Mouse (Mus musculus) testis, adult 2 months (tissue): ENCODE data around the gene Cpxm2.

Experiments used
- CTCF ChIP-seq: fragments of 200-500 bp; IDR thresholded peaks from 2 replicates; pipeline ENCODE4 v1.5.1; 2012; ENCODE audit warnings: low read depth, mild to moderate bottlenecking, inconsistent platforms, low read length, moderate library complexity; ENCODE audit not compliant: control insufficient read depth, insufficient read depth, insufficient replicate concordance
- POLR2A ChIP-seq: fragments of 200-500 bp; IDR thresholded peaks from 2 replicates; pipeline ENCODE4 v1.6.1; 2012; ENCODE audit warnings: low read depth, mild to moderate bottlenecking, inconsistent platforms, low read length, moderate library complexity; ENCODE audit not compliant: control insufficient read depth

DNA sequence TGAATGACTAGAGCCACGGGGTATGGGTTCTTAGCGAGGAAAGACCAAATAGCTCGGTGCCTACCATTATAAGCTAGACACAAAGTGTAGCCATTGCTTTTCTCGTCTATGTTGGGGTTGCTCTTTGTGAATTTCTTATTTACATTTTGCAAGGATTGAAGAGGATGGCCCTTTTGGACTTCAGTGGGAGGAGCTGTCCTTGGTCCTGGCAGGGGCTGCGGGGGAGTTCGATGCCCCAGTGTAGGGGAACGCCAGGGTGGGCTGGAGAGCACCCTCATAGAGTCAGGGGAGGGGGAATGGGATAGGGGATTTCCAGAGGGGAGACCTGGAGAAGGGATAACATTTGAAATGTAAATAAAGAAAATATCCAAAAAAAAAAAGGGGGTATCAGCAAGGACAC, 94.4 kb downstream of the Cpxm2 start:
- TF ChIP-seq CTCF (no peak), POLR2A (no peak)
